Mouse (Mus musculus) heart, postnatal 0 days (tissue): ENCODE results near the gene Tigd2.

Experiments
- CTCF ChIP-seq: IDR thresholded peaks from 2 replicates; pipeline ENCODE4 v1.5.1; 2016; ENCODE audit warnings: antibody characterized with exemption, control low read depth, low read depth
- EP300 ChIP-seq: IDR thresholded peaks from 2 replicates; pipeline ENCODE4 v1.6.1; 2016; ENCODE audit warnings: antibody characterized with exemption, low read depth

DNA sequence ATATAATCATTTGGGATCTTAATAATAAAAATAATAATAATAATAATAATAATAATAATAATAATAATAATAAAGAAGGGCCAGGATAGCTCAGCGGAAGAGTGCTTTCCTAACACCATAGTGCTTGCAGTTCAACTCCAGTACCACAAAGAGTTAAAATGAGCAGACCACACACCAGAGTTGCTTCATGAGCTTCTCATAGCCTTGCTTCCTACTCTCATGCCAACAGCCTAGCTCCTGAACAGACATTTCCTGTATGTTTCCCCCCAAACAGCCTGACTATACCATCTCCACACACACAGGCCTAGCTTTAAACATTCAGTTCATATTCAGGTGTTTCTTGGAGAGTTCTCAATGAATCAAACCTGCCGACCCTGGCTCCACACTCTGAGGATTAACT lies 45.8 kb upstream of the Tigd2 start:
- TF ChIP-seq CTCF (no peak), EP300 (no peak)
